Mouse (Mus musculus) G1E (cell line): ENCODE measurements around the gene Tipin. TPM values are rescaled to one million over a fixed set of nuclear protein-coding genes. Genes with fewer than 3 reads are reported as not detected.
A peak's percentile ranks its signal among the peaks of the same experiment; 100 is the strongest.

ENCODE experiments used
- ATAC-seq: 2 replicates; pipeline ENCODE4 v1.8.0; 2016; ENCODE audit warnings: mild to moderate bottlenecking; ENCODE audit not compliant: insufficient number of reproducible peaks, poor library complexity, low FRiP score, severe bottlenecking; ENCODE audit errors: extremely low read depth
- DNase-seq: peaks from one replicate; pipeline ENCODE4 v3.0.0; 2012; ENCODE audit warnings: low spot score
- H3K27me3 ChIP-seq: 2 replicates; pipeline ENCODE4 v1.6.1; 2012; ENCODE audit warnings: mild to moderate bottlenecking, low read length, inconsistent platforms; ENCODE audit not compliant: insufficient read depth
- H3K36me3 ChIP-seq: replicated peaks from 2 replicates; pipeline ENCODE3; 2012; ENCODE audit warnings: mild to moderate bottlenecking, inconsistent platforms
- H3K4me1 ChIP-seq: 2 replicates; pipeline ENCODE4 v1.6.1; 2012; ENCODE audit warnings: low read depth, low read length, inconsistent platforms, mixed read lengths; ENCODE audit not compliant: insufficient read depth
- H3K4me3 ChIP-seq: 2 replicates; pipeline ENCODE4 v1.5.1; 2012; ENCODE audit warnings: low read depth, mild to moderate bottlenecking, inconsistent platforms, low read length, moderate library complexity, mixed read lengths
- H3K9me3 ChIP-seq: replicated peaks from 2 replicates; pipeline ENCODE4 v1.6.1; 2012; ENCODE audit warnings: inconsistent platforms
- CTCF ChIP-seq: IDR thresholded peaks from 2 replicates; pipeline ENCODE4 v1.5.1; 2012; ENCODE audit warnings: low read depth, low read length, inconsistent platforms, mixed read lengths
- GATA1 ChIP-seq: IDR thresholded peaks from 2 replicates; pipeline ENCODE4 v1.6.1; 2012; ENCODE audit warnings: borderline replicate concordance, low read length, inconsistent platforms, mixed read lengths
- GATA2 ChIP-seq: IDR thresholded peaks from 2 replicates; pipeline ENCODE4 v1.6.1; 2012; ENCODE audit warnings: low read depth, low read length, inconsistent platforms, borderline replicate concordance
- POLR2AphosphoS5 ChIP-seq: IDR thresholded peaks from 2 replicates; pipeline ENCODE4 v1.6.1; 2012; ENCODE audit warnings: low read depth, low read length, inconsistent platforms; ENCODE audit not compliant: insufficient replicate concordance
- TAL1 ChIP-seq: conservative IDR thresholded peaks from 2 replicates; pipeline ENCODE4 v1.6.1; 2012; ENCODE audit warnings: low read depth, low read length, inconsistent platforms, mixed read lengths
- polyA plus RNA-seq: library from polyadenylated mRNA; stranded (reverse); fragments of >175 nt; gene quantifications from 2 replicates; pipeline ENCODE4 v1.2.3, GENCODE M21; 2012
- total RNA-seq, 2 experiments: library from RNA; stranded (forward) in 1 of 2; stranded (reverse) in 1 of 2; fragments of 200-1000 nt in 1 of 2; fragments of >200 nt in 1 of 2; fragmentation: Nextera tagmentation in 1 of 2; gene quantifications; 2 replicates each; pipeline ENCODE4 v1.2.3; 2014 to 2017

Gene Tipin
- total and polyA plus RNA-seq, 3 experiments: 8.0 to 344 (median 130) TPM

DNA sequence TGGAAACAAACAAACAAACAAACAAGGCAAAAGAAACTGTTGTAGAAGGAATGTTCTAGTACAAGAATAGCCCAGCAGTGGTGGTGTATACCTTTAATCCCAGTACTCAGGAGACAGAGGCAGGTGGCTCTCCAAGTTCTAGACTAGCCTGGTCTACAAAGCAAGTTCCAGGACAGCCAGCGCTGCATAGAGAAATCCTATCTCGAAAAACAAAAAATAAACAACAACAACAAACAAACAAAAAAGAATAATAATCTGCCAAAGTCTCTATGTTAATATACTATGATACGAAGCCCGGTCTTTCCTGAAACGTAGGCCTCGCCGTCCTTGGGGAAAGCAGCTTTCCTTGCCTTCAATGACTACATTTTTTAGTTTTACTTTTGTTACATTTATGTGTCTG lies 45.3 kb upstream of the Tipin start:
- TF ChIP-seq CTCF: no peak
- no peak for TF ChIP-seq POLR2AphosphoS5
- no peak for TF ChIP-seq GATA1
- TF ChIP-seq TAL1: no peak
- no peak for TF ChIP-seq GATA2

DNA sequence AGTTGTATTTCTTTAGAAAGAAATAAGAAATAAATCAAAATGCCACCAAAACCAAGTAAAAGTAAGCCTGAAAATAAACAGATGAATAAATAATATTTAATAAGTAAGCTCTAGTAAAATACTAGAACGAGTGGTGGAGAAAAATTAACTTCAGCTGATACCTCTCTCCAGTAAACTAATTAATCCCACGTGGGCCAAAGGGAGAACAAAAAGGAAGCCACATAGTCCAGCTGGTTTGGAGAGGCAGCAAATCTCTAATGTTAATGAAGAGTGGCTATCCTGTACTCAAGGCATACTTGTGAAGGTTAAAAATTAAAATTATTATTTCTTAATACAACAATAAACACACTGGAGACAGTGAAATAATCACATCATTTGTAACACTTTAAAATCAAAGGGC lies 41.3 kb upstream of the Tipin start:
- peaks cover 59% of the 10 kb centered on the region for H3K36me3 ChIP-seq
- DNase-seq (no peak), ATAC-seq (no peak)
- TF ChIP-seq GATA1 (no peak), TAL1 (no peak), CTCF (no peak), POLR2AphosphoS5 (no peak), GATA2 (no peak)
- H3K4me1 ChIP-seq: peaks cover 7% of the 10 kb centered on the region
- H3K4me3 ChIP-seq: no peak overlapping the region
- H3K27me3 ChIP-seq: no peaks in the 10 kb centered on the region
- H3K9me3 ChIP-seq: no peaks in the 10 kb centered on the region

More for the DNA sequence above, 45.3 kb upstream of the Tipin start:
- Histone ChIP-seq H3K9me3 (no peaks in the 10 kb centered on the region), H3K27me3 (no peaks in the 10 kb centered on the region), H3K4me3 (no peak overlapping the region), H3K4me1 (peaks cover 3% of the 10 kb centered on the region; the same call in 1 of the 2 replicates), H3K36me3 (peaks cover 62% of the 10 kb centered on the region)
- no peak for ATAC-seq
- DNase-seq: no peak

DNA sequence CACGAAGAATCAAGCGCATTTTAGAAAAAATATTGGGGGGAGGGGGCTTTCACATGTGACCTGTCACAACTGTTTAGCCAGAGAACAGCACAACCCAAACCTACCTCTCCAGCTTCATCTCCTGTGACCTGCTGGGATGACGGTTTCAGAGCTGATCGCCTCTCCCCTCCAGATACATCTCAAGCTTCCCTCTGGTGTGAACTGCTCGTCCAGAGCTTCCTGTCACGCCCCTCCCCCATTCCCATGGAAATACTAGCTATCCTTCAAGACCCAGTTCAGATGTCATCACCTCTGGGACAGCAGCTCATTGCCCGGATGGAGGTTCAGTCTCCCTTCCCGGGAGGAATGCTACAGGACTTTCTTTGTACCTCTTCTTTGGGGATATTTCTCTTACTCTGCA lies 40.7 kb upstream of the Tipin start:
- TF ChIP-seq GATA1 (no peak), CTCF (no peak), TAL1 (no peak), POLR2AphosphoS5 (no peak), GATA2 (no peak)
- Histone ChIP-seq H3K27me3 (no peaks in the 10 kb centered on the region), H3K4me1 (peaks cover 7% of the 10 kb centered on the region), H3K9me3 (no peaks in the 10 kb centered on the region), H3K36me3 (peaks cover 59% of the 10 kb centered on the region), H3K4me3 (no peak overlapping the region)
- ATAC-seq (no peak), DNase-seq (no peak)

DNA sequence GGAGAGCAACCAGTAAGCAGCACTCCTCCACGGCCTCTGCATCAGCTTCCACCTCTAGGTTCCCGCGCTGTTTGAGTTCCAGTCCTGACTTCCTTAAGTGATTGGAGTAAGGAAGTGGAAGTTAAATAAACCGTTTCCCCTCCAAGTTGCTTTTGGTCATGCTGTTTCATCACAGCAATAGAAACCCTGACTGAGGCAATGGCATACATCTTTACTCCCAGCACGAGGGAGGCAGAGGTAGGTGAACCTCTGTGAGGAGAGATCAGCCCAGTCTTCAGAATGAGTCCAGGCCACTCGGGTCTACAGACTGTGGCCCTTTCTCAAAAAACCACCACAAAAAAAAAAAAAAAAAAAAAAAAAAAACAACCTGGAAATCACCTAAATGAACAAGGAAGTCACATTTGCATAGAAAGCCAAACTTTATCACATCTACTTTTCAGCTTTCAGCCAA lies 39.0 kb upstream of the Tipin start:
- DNase-seq (no peak), ATAC-seq (no peak)
- Histone ChIP-seq H3K36me3 (peaks cover 68% of the 10 kb centered on the region), H3K27me3 (no peaks in the 10 kb centered on the region), H3K9me3 (no peaks in the 10 kb centered on the region), H3K4me1 (peaks cover 7% of the 10 kb centered on the region), H3K4me3 (no peak overlapping the region)
- TF ChIP-seq CTCF: no peak
- TF ChIP-seq TAL1: no peak
- no peak for TF ChIP-seq GATA2
- TF ChIP-seq GATA1: no peak
- TF ChIP-seq POLR2AphosphoS5: no peak

DNA sequence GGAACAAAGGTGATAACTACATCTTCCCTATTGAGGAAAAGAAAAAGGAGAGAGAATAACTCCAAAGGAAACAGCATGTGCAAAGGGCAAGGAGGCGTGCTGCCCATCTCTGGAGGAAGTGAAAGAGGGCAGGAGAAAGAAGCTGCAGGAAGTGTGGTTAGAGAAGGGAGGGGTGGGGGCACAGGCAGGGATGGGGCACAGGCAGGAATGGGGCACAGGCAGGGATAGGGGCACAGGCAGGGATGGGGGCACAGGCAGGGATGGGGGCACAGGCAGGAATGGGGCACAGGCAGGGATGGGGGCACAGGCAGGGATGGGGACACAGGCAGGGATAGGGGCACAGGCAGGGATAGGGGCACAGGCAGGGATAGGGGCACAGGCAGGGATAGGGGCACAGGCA lies 32.0 kb upstream of the Tipin start:
- H3K27me3 ChIP-seq: no peaks in the 10 kb centered on the region
- H3K4me3 ChIP-seq: no peak overlapping the region; the same call in 1 of the 2 replicates
- peaks cover 58% of the 10 kb centered on the region for H3K36me3 ChIP-seq
- DNase-seq (no peak), ATAC-seq (no peak)
- peaks cover 35% of the 10 kb centered on the region for H3K4me1 ChIP-seq
- H3K9me3 ChIP-seq: no peaks in the 10 kb centered on the region
- no peak for TF ChIP-seq CTCF

DNA sequence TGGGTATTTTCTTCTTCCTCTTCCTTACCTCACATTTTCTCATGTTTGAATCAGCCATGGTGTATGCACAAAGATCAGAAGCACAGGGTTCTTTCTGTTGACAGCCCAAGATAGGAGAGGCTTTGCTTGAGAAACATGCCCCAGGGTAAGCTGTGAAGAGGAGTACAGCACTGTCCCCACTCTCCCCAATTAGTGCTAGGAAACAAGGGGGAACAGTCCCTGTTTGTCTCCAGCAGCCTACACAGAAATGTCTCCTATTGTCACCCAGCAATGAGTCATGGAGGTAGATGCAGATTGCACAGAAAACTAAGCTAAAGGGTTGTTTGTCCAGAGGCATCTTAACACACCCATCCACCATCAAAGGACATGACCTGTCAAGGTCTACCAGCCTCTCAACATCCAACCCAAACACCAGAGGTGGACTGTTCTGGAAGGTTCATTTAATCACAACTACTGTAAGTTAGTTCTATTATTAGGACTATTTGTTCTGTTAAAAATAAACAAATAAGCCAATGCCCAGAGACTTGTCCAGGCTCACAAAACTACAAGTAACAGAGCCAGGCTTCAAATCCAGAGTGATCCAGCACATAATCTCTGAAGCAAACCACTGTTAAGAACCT lies 31.2 kb upstream of the Tipin start:
- ATAC-seq (no peak), DNase-seq (no peak)
- H3K36me3 ChIP-seq: peaks cover 52% of the 10 kb centered on the region
- H3K4me3 ChIP-seq: no peak overlapping the region
- peaks cover 37% of the 10 kb centered on the region for H3K4me1 ChIP-seq
- H3K9me3 ChIP-seq: no peaks in the 10 kb centered on the region
- TF ChIP-seq GATA2: no peak
- no peak for TF ChIP-seq CTCF
- no peak for TF ChIP-seq GATA1
- TF ChIP-seq TAL1: no peak
- no peak for TF ChIP-seq POLR2AphosphoS5
- H3K27me3 ChIP-seq: no peaks in the 10 kb centered on the region

DNA sequence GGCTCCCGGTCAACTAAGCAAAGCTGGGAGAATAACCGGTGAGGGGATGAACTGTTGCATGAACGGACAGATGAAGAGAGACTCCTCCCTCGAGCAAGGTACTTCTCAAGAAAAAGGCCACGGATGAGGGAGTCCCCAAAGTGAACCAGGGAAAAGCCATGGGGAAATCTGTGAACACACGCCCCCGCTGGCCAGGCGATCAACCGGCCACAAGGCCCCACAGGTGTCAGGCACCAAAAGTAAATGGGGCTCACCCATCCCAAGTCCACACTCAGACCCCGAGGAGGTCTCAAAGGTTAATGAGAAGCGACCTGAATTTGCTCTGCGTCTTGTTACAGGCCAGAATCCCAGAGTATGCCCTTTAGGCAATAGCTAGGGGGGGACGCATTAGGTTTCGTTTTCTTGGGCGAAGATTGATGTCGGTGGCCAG lies 28.8 kb upstream of the Tipin start:
- H3K4me1 ChIP-seq: peaks cover 40% of the 10 kb centered on the region
- TF ChIP-seq CTCF (no peak), POLR2AphosphoS5 (no peak), GATA2 (no peak), TAL1 (no peak)
- H3K27me3 ChIP-seq: no peaks in the 10 kb centered on the region
- H3K4me3 ChIP-seq: peak overlapping the region; percentile 80
- ATAC-seq (no peak), DNase-seq (no peak)
- peaks cover 32% of the 10 kb centered on the region for H3K36me3 ChIP-seq
- no peaks in the 10 kb centered on the region for H3K9me3 ChIP-seq
